Mouse (Mus musculus): ENCODE results near the gene Mill2. TPM values are rescaled to one million over a fixed set of nuclear protein-coding genes. Genes with fewer than 3 reads are reported as not detected.

Gene Mill2
- total and polyA plus RNA-seq, 3 experiments: 0.11 TPM; not detected in 2

DNA sequence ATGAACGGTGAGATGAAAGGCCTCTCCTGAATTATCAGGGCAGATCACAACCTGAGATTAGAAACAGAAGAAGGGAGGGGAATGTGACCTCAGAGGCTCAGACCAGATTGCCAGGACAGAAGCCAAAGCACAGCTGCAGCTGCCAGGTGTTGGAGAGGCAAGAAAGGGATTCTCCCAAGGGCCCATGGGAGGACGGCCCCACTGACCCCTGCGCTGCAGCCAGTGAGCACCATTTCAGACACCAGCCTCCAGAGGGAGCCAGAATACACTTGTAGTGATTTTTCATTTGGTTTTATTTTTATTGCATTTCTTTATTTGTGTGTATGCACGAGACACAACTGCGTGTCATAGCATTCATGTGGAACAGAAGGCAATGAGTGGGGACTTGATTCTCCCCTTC is 56.8 kb downstream of the Mill2 start:
- ATAC-seq (ENCODE audit: extremely low read depth, insufficient number of reproducible peaks, low FRiP score, poor library complexity, severe bottlenecking): no peak
- Histone ChIP-seq H3K4me3 (ENCODE audit: low read depth, low read length) (no peak overlapping the region), H3K9me3 (replicated peaks) (no peaks in the 10 kb centered on the region), H3K4me1 (ENCODE audit: insufficient read depth, low read depth, low read length) (peaks cover 18% of the 10 kb centered on the region), H3K27me3 (ENCODE audit: insufficient read depth, low read length) (no peaks in the 10 kb centered on the region), H3K36me3 (replicated peaks) (peaks cover 77% of the 10 kb centered on the region)
- TF ChIP-seq POLR2AphosphoS5 (IDR thresholded peaks at IDR 0.05; ENCODE audit: insufficient replicate concordance, low read depth, low read length): no peak
- no peak for TF ChIP-seq GATA1 (IDR thresholded peaks at IDR 0.05; ENCODE audit: borderline replicate concordance, low read length)
- TF ChIP-seq TAL1 (conservative IDR thresholded peaks at IDR 0.05; ENCODE audit: low read depth, low read length): no peak
- DNase-seq (ENCODE audit: low spot score): no peak

- Histone ChIP-seq H3K27me3 (ENCODE audit: insufficient read depth, low read length) (no peaks in the 10 kb centered on the region), H3K36me3 (replicated peaks) (peaks cover 89% of the 10 kb centered on the region), H3K4me3 (ENCODE audit: low read depth, low read length) (no peak overlapping the region), H3K9me3 (replicated peaks) (no peaks in the 10 kb centered on the region), H3K4me1 (ENCODE audit: insufficient read depth, low read depth, low read length) (no peaks in the 10 kb centered on the region; the same call in 1 of the 2 replicates)
- no peak for ATAC-seq (ENCODE audit: extremely low read depth, insufficient number of reproducible peaks, low FRiP score, poor library complexity, severe bottlenecking)
- DNase-seq (ENCODE audit: low spot score): no peak
- TF ChIP-seq GATA1 (IDR thresholded peaks at IDR 0.05; ENCODE audit: borderline replicate concordance, low read length) (no peak), POLR2AphosphoS5 (IDR thresholded peaks at IDR 0.05; ENCODE audit: insufficient replicate concordance, low read depth, low read length) (no peak), CTCF (IDR thresholded peaks at IDR 0.05; ENCODE audit: low read depth, low read length) (no peak), TAL1 (conservative IDR thresholded peaks at IDR 0.05; ENCODE audit: low read depth, low read length) (no peak), GATA2 (IDR thresholded peaks at IDR 0.05; ENCODE audit: borderline replicate concordance, low read depth, low read length) (no peak)
Measured at GRCm38 (mm10) chr7:18900513-18900912, 60.7 kb downstream of the Mill2 start.

DNA sequence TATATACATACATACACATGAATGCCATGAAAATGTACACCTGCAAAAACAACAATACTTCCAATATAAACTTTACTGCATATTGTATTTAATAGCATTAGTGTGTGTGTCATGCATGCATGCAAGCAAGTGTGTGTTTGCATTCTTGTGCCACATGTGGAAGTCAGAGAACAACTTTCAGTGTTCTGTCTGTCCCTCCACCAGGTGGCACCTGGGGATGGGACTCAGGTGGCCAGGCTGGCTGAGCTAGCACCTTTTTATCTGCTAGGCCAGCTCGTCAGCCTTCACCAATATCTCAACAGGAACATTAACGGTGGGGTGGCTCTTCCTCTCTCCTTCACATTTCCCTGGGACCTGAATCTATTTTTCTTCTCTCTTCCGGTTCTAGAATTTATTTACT is 62.7 kb downstream of the Mill2 start:
- H3K27me3 ChIP-seq (ENCODE audit: insufficient read depth, low read length): no peaks in the 10 kb centered on the region
- H3K4me3 ChIP-seq (ENCODE audit: low read depth, low read length): no peak overlapping the region
- no peaks in the 10 kb centered on the region; the same call in 1 of the 2 replicates for H3K4me1 ChIP-seq (ENCODE audit: insufficient read depth, low read depth, low read length)
- ATAC-seq (ENCODE audit: extremely low read depth, insufficient number of reproducible peaks, low FRiP score, poor library complexity, severe bottlenecking): no peak
- H3K9me3 ChIP-seq (replicated peaks): no peaks in the 10 kb centered on the region
- TF ChIP-seq CTCF (IDR thresholded peaks at IDR 0.05; ENCODE audit: low read depth, low read length) (no peak), POLR2AphosphoS5 (IDR thresholded peaks at IDR 0.05; ENCODE audit: insufficient replicate concordance, low read depth, low read length) (no peak), GATA2 (IDR thresholded peaks at IDR 0.05; ENCODE audit: borderline replicate concordance, low read depth, low read length) (no peak), GATA1 (IDR thresholded peaks at IDR 0.05; ENCODE audit: borderline replicate concordance, low read length) (no peak), TAL1 (conservative IDR thresholded peaks at IDR 0.05; ENCODE audit: low read depth, low read length) (no peak)
- peaks cover 93% of the 10 kb centered on the region for H3K36me3 ChIP-seq (replicated peaks)
- no peak for DNase-seq (ENCODE audit: low spot score)

- no peak for DNase-seq (ENCODE audit: low spot score)
- no peaks in the 10 kb centered on the region for H3K9me3 ChIP-seq (replicated peaks)
- H3K4me3 ChIP-seq (ENCODE audit: low read depth, low read length): no peak overlapping the region
- ATAC-seq (ENCODE audit: extremely low read depth, insufficient number of reproducible peaks, low FRiP score, poor library complexity, severe bottlenecking): no peak
- TF ChIP-seq CTCF (IDR thresholded peaks at IDR 0.05; ENCODE audit: low read depth, low read length) (no peak), TAL1 (conservative IDR thresholded peaks at IDR 0.05; ENCODE audit: low read depth, low read length) (no peak), POLR2AphosphoS5 (IDR thresholded peaks at IDR 0.05; ENCODE audit: insufficient replicate concordance, low read depth, low read length) (no peak), GATA1 (IDR thresholded peaks at IDR 0.05; ENCODE audit: borderline replicate concordance, low read length) (no peak)
- peaks cover 19% of the 10 kb centered on the region for H3K4me1 ChIP-seq (ENCODE audit: insufficient read depth, low read depth, low read length)
- no peaks in the 10 kb centered on the region for H3K27me3 ChIP-seq (ENCODE audit: insufficient read depth, low read length)
- peaks cover 83% of the 10 kb centered on the region for H3K36me3 ChIP-seq (replicated peaks)
Measured at GRCm38 (mm10) chr7:18904971-18905370, 65.2 kb downstream of the Mill2 start.

DNA sequence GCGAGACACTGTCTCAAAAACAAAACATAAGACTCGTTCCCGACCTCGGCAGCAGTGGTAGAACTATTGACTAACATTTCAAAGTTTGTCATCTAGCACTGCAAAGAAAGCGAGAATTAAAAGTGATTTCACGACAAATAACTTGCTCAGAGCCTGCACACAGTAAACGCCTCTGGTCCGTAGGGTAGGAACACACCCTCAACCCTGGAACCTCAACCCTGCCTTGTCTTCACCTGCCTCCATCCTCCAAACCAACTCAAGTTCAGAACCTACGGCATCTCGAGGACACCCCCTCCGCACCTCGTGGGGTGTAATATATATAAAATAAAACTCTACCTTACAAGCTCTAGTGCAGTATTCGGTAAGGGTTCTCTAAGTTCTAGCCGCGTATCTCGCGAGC is 70.0 kb downstream of the Mill2 start:
- DNase-seq (ENCODE audit: low spot score): peak; percentile 30
- Histone ChIP-seq H3K4me3 (ENCODE audit: low read depth, low read length) (peak overlapping the region; percentile 76), H3K9me3 (replicated peaks) (no peaks in the 10 kb centered on the region), H3K36me3 (replicated peaks) (peaks cover 38% of the 10 kb centered on the region), H3K27me3 (ENCODE audit: insufficient read depth, low read length) (peaks cover 2% of the 10 kb centered on the region; the same call in 1 of the 2 replicates), H3K4me1 (ENCODE audit: insufficient read depth, low read depth, low read length) (peaks cover 27% of the 10 kb centered on the region)
- no peak for ATAC-seq (ENCODE audit: extremely low read depth, insufficient number of reproducible peaks, low FRiP score, poor library complexity, severe bottlenecking)
- TF ChIP-seq TAL1 (conservative IDR thresholded peaks at IDR 0.05; ENCODE audit: low read depth, low read length) (no peak), CTCF (IDR thresholded peaks at IDR 0.05; ENCODE audit: low read depth, low read length) (no peak), GATA2 (IDR thresholded peaks at IDR 0.05; ENCODE audit: borderline replicate concordance, low read depth, low read length) (no peak), GATA1 (IDR thresholded peaks at IDR 0.05; ENCODE audit: borderline replicate concordance, low read length) (no peak), POLR2AphosphoS5 (IDR thresholded peaks at IDR 0.05; ENCODE audit: insufficient replicate concordance, low read depth, low read length) (no peak)

DNA sequence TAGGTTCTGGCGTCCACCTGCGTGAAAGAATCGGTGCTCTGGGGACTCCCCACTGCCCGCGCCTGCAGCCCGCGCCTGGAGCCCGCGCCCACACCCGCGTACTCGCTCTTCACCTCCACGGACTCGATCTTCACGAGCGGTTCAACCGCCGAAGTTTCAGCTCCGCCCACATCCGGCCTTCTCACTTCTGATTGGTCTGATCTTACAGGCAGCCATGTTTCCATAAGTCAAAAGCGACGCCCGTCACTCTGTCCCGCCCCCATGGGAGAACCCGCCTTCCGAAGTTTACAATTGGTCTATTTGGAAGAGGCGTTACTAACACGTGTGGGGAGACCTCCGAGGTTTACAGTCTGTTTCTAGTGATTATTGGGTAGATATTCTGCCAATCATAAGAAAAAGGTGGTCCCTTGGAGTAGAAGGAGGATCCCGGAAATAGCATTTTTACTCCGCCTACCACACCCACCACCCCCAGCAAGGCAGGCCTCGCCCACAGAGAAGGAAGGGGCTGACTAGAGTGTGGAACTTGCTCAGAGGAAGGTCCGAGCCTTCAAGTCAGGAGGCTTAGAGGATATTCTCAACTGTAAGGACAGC is 70.6 kb downstream of the Mill2 start, which contains the start of gene Ccdc61:
Gene Ccdc61 (minus strand): TSS at position 175 of the 591 bp plus-strand sequence.
- Histone ChIP-seq H3K4me1 (ENCODE audit: insufficient read depth, low read depth, low read length) (peaks cover 27% of the 10 kb centered on the region), H3K9me3 (replicated peaks) (no peaks in the 10 kb centered on the region), H3K4me3 (ENCODE audit: low read depth, low read length) (peak within 1 kb of the TSS; percentile 76), H3K36me3 (replicated peaks) (peaks cover 33% of the 10 kb centered on the region), H3K27me3 (ENCODE audit: insufficient read depth, low read length) (peaks cover 2% of the 10 kb centered on the region; the same call in 1 of the 2 replicates)
- peak; percentile 95 for DNase-seq (ENCODE audit: low spot score)
- peak; percentile 97 for ATAC-seq (ENCODE audit: extremely low read depth, insufficient number of reproducible peaks, low FRiP score, poor library complexity, severe bottlenecking)
- TF ChIP-seq GATA1 (IDR thresholded peaks at IDR 0.05; ENCODE audit: borderline replicate concordance, low read length) (no peak), GATA2 (IDR thresholded peaks at IDR 0.05; ENCODE audit: borderline replicate concordance, low read depth, low read length) (no peak), TAL1 (conservative IDR thresholded peaks at IDR 0.05; ENCODE audit: low read depth, low read length) (no peak), POLR2AphosphoS5 (IDR thresholded peaks at IDR 0.05; ENCODE audit: insufficient replicate concordance, low read depth, low read length) (no peak), CTCF (IDR thresholded peaks at IDR 0.05; ENCODE audit: low read depth, low read length) (no peak)

Other genes starting within 250 kb of the Mill2 start
- gene Psg23, start 223.5 kb upstream of the Mill2 start, total RNA-seq (2014; fragmentation: Nextera tagmentation): not detected in 2 replicates
- gene Psg23, start 223.5 kb upstream of the Mill2 start, total RNA-seq (2017): 0.06 TPM in 1 of 2 replicates, not detected in the other
- gene Psg23, start 223.5 kb upstream of the Mill2 start, polyA plus RNA-seq (2012): not detected in 2 replicates
- not detected in 2 replicates for gene Psg21, start 183.2 kb upstream of the Mill2 start, total RNA-seq (2014; fragmentation: Nextera tagmentation)
- 0.22 TPM in 1 of 2 replicates, not detected in the other for gene Psg21, start 183.2 kb upstream of the Mill2 start, total RNA-seq (2017)
- gene Psg21, start 183.2 kb upstream of the Mill2 start, polyA plus RNA-seq (2012): not detected in 2 replicates
- gene Psg20, start 153.8 kb upstream of the Mill2 start, total RNA-seq (2014; fragmentation: Nextera tagmentation): not detected in 2 replicates
- 0.12 TPM in 1 of 2 replicates, not detected in the other for gene Psg20, start 153.8 kb upstream of the Mill2 start, total RNA-seq (2017)
- not detected in 2 replicates for gene Psg20, start 153.8 kb upstream of the Mill2 start, polyA plus RNA-seq (2012)
- gene Psg22, start 121.9 kb upstream of the Mill2 start, total RNA-seq (2014; fragmentation: Nextera tagmentation): not detected in 2 replicates
- gene Psg22, start 121.9 kb upstream of the Mill2 start, total RNA-seq (2017): 0.11 TPM in 1 of 2 replicates, not detected in the other
- not detected in 2 replicates for gene Psg22, start 121.9 kb upstream of the Mill2 start, polyA plus RNA-seq (2012)
- not detected in 2 replicates for gene Psg19, start 41.4 kb upstream of the Mill2 start, total RNA-seq (2014; fragmentation: Nextera tagmentation)
- 0.11 TPM in 1 of 2 replicates, not detected in the other for gene Psg19, start 41.4 kb upstream of the Mill2 start, total RNA-seq (2017)
- not detected in 2 replicates for gene Psg19, start 41.4 kb upstream of the Mill2 start, polyA plus RNA-seq (2012)
- not detected in 2 replicates for gene Psg17, start 18.4 kb upstream of the Mill2 start, total RNA-seq (2014; fragmentation: Nextera tagmentation)
- 0.11 TPM in 1 of 2 replicates, not detected in the other for gene Psg17, start 18.4 kb upstream of the Mill2 start, total RNA-seq (2017)
- not detected in 2 replicates for gene Psg17, start 18.4 kb upstream of the Mill2 start, polyA plus RNA-seq (2012)
- not detected in 2 replicates for gene Pglyrp1, start 31.4 kb downstream of the Mill2 start, total RNA-seq (2014; fragmentation: Nextera tagmentation)
- not detected in 2 replicates for gene Pglyrp1, start 31.4 kb downstream of the Mill2 start, total RNA-seq (2017)
- not detected in 2 replicates for gene Pglyrp1, start 31.4 kb downstream of the Mill2 start, polyA plus RNA-seq (2012)
- gene Ccdc61, start 70.4 kb downstream of the Mill2 start, total RNA-seq (2014; fragmentation: Nextera tagmentation): 2.1 and 9.6 TPM in 2 replicates
- gene Ccdc61, start 70.4 kb downstream of the Mill2 start, total RNA-seq (2017): 5.1 and 9.4 TPM in 2 replicates
- 47.9 and 61.1 TPM in 2 replicates for gene Ccdc61, start 70.4 kb downstream of the Mill2 start, polyA plus RNA-seq (2012)
- gene Nova2, start 85.9 kb downstream of the Mill2 start, total RNA-seq (2014; fragmentation: Nextera tagmentation): not detected in 2 replicates
- under 0.01 and 0.05 TPM in 2 replicates for gene Nova2, start 85.9 kb downstream of the Mill2 start, total RNA-seq (2017)
- gene Nova2, start 85.9 kb downstream of the Mill2 start, polyA plus RNA-seq (2012): not detected in 2 replicates
- gene Nanos2, start 147.4 kb downstream of the Mill2 start, total RNA-seq (2014; fragmentation: Nextera tagmentation): not detected in 2 replicates
- gene Nanos2, start 147.4 kb downstream of the Mill2 start, total RNA-seq (2017): 0.12 and 0.16 TPM in 2 replicates
- gene Nanos2, start 147.4 kb downstream of the Mill2 start, polyA plus RNA-seq (2012): not detected in 2 replicates
- gene Mypop, start 151.3 kb downstream of the Mill2 start, total RNA-seq (2014; fragmentation: Nextera tagmentation): 2.4 and 3.9 TPM in 2 replicates
- gene Mypop, start 151.3 kb downstream of the Mill2 start, total RNA-seq (2017): 2.0 and 4.1 TPM in 2 replicates
- gene Mypop, start 151.3 kb downstream of the Mill2 start, polyA plus RNA-seq (2012): 15.8 and 20.5 TPM in 2 replicates
- 34.1 and 34.9 TPM in 2 replicates for gene Irf2bp1, start 164.1 kb downstream of the Mill2 start, total RNA-seq (2014; fragmentation: Nextera tagmentation)
- gene Irf2bp1, start 164.1 kb downstream of the Mill2 start, total RNA-seq (2017): 13.4 TPM in 2 replicates
- gene Irf2bp1, start 164.1 kb downstream of the Mill2 start, polyA plus RNA-seq (2012): 105 and 139 TPM in 2 replicates
- not detected in 2 replicates for gene Foxa3, start 183.6 kb downstream of the Mill2 start, total RNA-seq (2014; fragmentation: Nextera tagmentation)
- gene Foxa3, start 183.6 kb downstream of the Mill2 start, total RNA-seq (2017): not detected in 2 replicates
- gene Foxa3, start 183.6 kb downstream of the Mill2 start, polyA plus RNA-seq (2012): 0.03 TPM in 1 of 2 replicates, not detected in the other
- gene Sympk, start 184.4 kb downstream of the Mill2 start, total RNA-seq (2014; fragmentation: Nextera tagmentation): 119 and 149 TPM in 2 replicates
- gene Sympk, start 184.4 kb downstream of the Mill2 start, total RNA-seq (2017): 47.6 and 48.1 TPM in 2 replicates
- 257 and 260 TPM in 2 replicates for gene Sympk, start 184.4 kb downstream of the Mill2 start, polyA plus RNA-seq (2012)
- not detected in 2 replicates for gene Rsph6a, start 214.7 kb downstream of the Mill2 start, total RNA-seq (2014; fragmentation: Nextera tagmentation)
- 0.33 and 0.76 TPM in 2 replicates for gene Rsph6a, start 214.7 kb downstream of the Mill2 start, total RNA-seq (2017)
- gene Rsph6a, start 214.7 kb downstream of the Mill2 start, polyA plus RNA-seq (2012): 0.16 and 0.23 TPM in 2 replicates
- 36.2 and 50.6 TPM in 2 replicates for gene Dmwd, start 236.3 kb downstream of the Mill2 start, total RNA-seq (2014; fragmentation: Nextera tagmentation)
- gene Dmwd, start 236.3 kb downstream of the Mill2 start, total RNA-seq (2017): 22.4 and 23.6 TPM in 2 replicates
- 141 and 150 TPM in 2 replicates for gene Dmwd, start 236.3 kb downstream of the Mill2 start, polyA plus RNA-seq (2012)
- 17.1 and 27.5 TPM in 2 replicates for gene Dmpk, start 243.9 kb downstream of the Mill2 start, total RNA-seq (2014; fragmentation: Nextera tagmentation)
- gene Dmpk, start 243.9 kb downstream of the Mill2 start, total RNA-seq (2017): 7.3 and 8.0 TPM in 2 replicates
- 78.7 and 82.1 TPM in 2 replicates for gene Dmpk, start 243.9 kb downstream of the Mill2 start, polyA plus RNA-seq (2012)